Mouse (Mus musculus) G1E (cell line): ENCODE results near the gene Smg7.

Experiments
- CTCF ChIP-seq: IDR thresholded peaks from 2 replicates; pipeline ENCODE4 v1.5.1; 2012; ENCODE audit warnings: low read depth, low read length, inconsistent platforms, mixed read lengths
- GATA1 ChIP-seq: IDR thresholded peaks from 2 replicates; pipeline ENCODE4 v1.6.1; 2012; ENCODE audit warnings: borderline replicate concordance, low read length, inconsistent platforms, mixed read lengths
- TAL1 ChIP-seq: conservative IDR thresholded peaks from 2 replicates; pipeline ENCODE4 v1.6.1; 2012; ENCODE audit warnings: low read depth, low read length, inconsistent platforms, mixed read lengths

DNA sequence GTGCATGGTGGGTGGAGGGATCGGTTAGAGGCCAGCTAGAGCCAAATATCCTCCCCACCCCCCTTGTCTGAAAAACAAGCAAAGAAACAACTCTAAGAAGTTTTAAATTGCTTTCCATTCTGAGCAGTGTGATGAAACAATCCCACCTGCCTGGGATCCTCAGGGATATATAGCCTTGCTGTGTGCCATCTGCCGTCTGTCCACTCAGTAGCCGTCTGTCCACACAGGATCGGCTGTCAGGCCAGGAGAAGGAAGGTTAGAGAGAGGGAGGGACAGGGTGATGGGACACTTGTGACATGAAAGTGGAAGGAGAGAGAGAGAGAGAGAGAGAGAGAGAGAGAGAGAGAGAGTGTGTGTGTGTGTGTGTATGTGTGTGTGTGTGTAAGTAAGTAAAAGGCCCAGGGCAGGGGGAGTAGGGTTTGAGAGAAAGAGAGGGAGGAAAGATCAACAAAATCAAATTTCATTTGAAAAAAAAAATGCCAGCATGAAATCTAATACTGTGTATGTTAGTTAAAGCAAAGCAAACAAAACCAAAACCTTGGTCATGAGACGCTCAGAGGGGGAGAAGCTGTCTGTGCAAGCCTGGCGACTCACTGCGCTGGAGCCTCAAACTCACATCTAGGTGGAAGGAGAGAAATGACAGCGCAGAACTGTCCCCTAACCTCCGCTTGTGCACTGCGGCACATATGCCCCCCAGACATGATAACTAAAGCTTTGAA lies 73.7 kb downstream of the Smg7 start:
- TF ChIP-seq CTCF (no peak), GATA1 (no peak), TAL1 (no peak)
